Mouse (Mus musculus): ENCODE measurements around the gene Zbtb38.

The Zbtb38 gene

GRCm38 (mm10) chr9:96717698-96718401 lies 34.8 kb downstream of the Zbtb38 start:
- in situ Hi-C loops (cut with MboI; ENCODE audit: unreplicated experiment in 2 of 2) = no loop called here

- in situ Hi-C loops (cut with MboI; ENCODE audit: unreplicated experiment in 2 of 2) = no loop called here
These were observed 35.7 kb downstream of the Zbtb38 start for GRCm38 (mm10) chr9:96716735-96717444.

- in situ Hi-C loops (cut with MboI; ENCODE audit: unreplicated experiment in 2 of 2) = no loop called here
These were observed 36.5 kb downstream of the Zbtb38 start for GRCm38 (mm10) chr9:96716136-96716535.

GRCm38 (mm10) chr9:96715171-96715570 lies 37.5 kb downstream of the Zbtb38 start:
- in situ Hi-C loops (cut with MboI; ENCODE audit: unreplicated experiment in 2 of 2) = no loop called here

- in situ Hi-C loops (cut with MboI; ENCODE audit: unreplicated experiment in 2 of 2) = no loop called here
These were observed 38.9 kb downstream of the Zbtb38 start for GRCm38 (mm10) chr9:96713472-96714390.

GRCm38 (mm10) chr9:96712758-96713471 lies 39.7 kb downstream of the Zbtb38 start:
- in situ Hi-C loops (cut with MboI; ENCODE audit: unreplicated experiment in 2 of 2) = no loop called here

- in situ Hi-C loops (cut with MboI; ENCODE audit: unreplicated experiment in 2 of 2) = no loop called here
These were observed 40.6 kb downstream of the Zbtb38 start for GRCm38 (mm10) chr9:96712045-96712444.

- in situ Hi-C loops (cut with MboI; ENCODE audit: unreplicated experiment in 2 of 2) = no loop called here
These were observed 42.2 kb downstream of the Zbtb38 start for GRCm38 (mm10) chr9:96710241-96710946.

- in situ Hi-C loops (cut with MboI; ENCODE audit: unreplicated experiment in 2 of 2) = no loop called here
These were observed 43.7 kb downstream of the Zbtb38 start for GRCm38 (mm10) chr9:96708905-96709304.

- in situ Hi-C loops (cut with MboI; ENCODE audit: unreplicated experiment in 2 of 2) = no loop called here
These were observed 44.7 kb downstream of the Zbtb38 start for GRCm38 (mm10) chr9:96707964-96708363.

- in situ Hi-C loops (cut with MboI; ENCODE audit: unreplicated experiment in 2 of 2) = no loop called here
These were observed 46.9 kb downstream of the Zbtb38 start for GRCm38 (mm10) chr9:96705576-96706285.

- in situ Hi-C loops (cut with MboI; ENCODE audit: unreplicated experiment in 2 of 2) = no loop called here
These were observed 47.7 kb downstream of the Zbtb38 start for GRCm38 (mm10) chr9:96704935-96705334.

GRCm38 (mm10) chr9:96701891-96702290 lies 50.7 kb downstream of the Zbtb38 start:
- in situ Hi-C loops (cut with MboI; ENCODE audit: unreplicated experiment in 2 of 2) = no loop called here

GRCm38 (mm10) chr9:96699276-96700035 lies 53.2 kb downstream of the Zbtb38 start:
- in situ Hi-C loops (cut with MboI; ENCODE audit: unreplicated experiment in 2 of 2) = no loop called here

- in situ Hi-C loops (cut with MboI; ENCODE audit: unreplicated experiment in 2 of 2) = no loop called here
These were observed 55.7 kb downstream of the Zbtb38 start for GRCm38 (mm10) chr9:96696788-96697492.

GRCm38 (mm10) chr9:96696141-96696561 lies 56.5 kb downstream of the Zbtb38 start:
- in situ Hi-C loops (cut with MboI; ENCODE audit: unreplicated experiment in 2 of 2) = no loop called here

GRCm38 (mm10) chr9:96690461-96690863 lies 62.2 kb downstream of the Zbtb38 start:
- in situ Hi-C loops (cut with MboI; ENCODE audit: unreplicated experiment in 2 of 2) = no loop called here

GRCm38 (mm10) chr9:96689076-96689475 lies 63.6 kb downstream of the Zbtb38 start:
- in situ Hi-C loops (cut with MboI; ENCODE audit: unreplicated experiment in 2 of 2) = no loop called here

All from v-Abl transformed pro-B cells (cell line).